Comparison of ENCODE assay signal across 7 mouse cellular contexts in the genomic region with DNA sequence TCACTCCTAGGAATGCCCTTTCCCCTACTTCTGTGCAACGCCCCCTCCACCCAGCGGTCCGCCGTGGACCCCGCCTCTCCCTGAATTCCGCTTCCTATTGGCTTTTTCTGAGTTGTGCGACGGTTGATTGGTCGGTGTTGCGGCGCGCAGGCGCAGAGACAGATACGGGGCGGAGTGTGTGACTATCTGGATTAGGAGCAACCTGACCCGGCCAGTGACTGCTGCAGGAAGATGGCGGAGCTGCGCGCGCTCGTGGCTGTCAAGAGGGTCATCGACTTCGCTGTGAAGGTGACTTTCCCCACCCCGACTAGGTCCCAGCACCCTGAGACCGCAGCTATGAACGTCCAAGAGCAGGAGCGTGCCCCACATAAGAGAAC. TPM values are rescaled to one million over a fixed set of nuclear protein-coding genes. Genes with fewer than 3 reads are reported as not detected.
A peak's percentile ranks its signal among the peaks of the same experiment; 100 is the strongest.
DNase-seq lines count a peak whose midpoint lies in the region; ATAC-seq lines count a peak whose summit lies in the region.

Gene Etfb (plus strand): TSS at position 167 of the 377 bp plus-strand sequence.
Gene Gm45233 (plus strand): TSS at position 212 of the 377 bp plus-strand sequence.

- ATAC-seq in intestine, embryonic 16.5 days, result peak; percentile 98
- ATAC-seq in midbrain, embryonic 11.5 days (ENCODE audit: low FRiP score), result peak; percentile 97

- H3K4me1 ChIP-seq in intestine, embryonic 16.5 days (ENCODE audit: control insufficient read depth, insufficient read depth, low read length), result peaks cover 18% of the 10 kb centered on the region
- H3K4me1 ChIP-seq in midbrain, embryonic 11.5 days (ENCODE audit: control insufficient read depth, insufficient read depth, low read length), result peaks cover 8% of the 10 kb centered on the region

- H3K36me3 ChIP-seq in intestine, embryonic 16.5 days (ENCODE audit: control insufficient read depth, insufficient read depth, low read length), result no peaks in the 10 kb centered on the region
- H3K36me3 ChIP-seq in midbrain, embryonic 11.5 days (ENCODE audit: control insufficient read depth, insufficient read depth, low read length), result no peaks in the 10 kb centered on the region

- DNase-seq in adrenal gland, adult 8-10 months, result peak; percentile 97
- peak; percentile 92 for DNase-seq in embryo, embryonic 9.5 days (ENCODE audit: extremely low spot score)
- peak; percentile 82 to 92 for DNase-seq in gastrocnemius, postnatal 4 days (ENCODE audit: low spot score in 2 of 2)
- peak; percentile 92 to 94 for DNase-seq in left cerebral cortex, postnatal 36 days (ENCODE audit: low spot score in 2 of 2)
- DNase-seq in midbrain, embryonic 11.5 days (ENCODE audit: low spot score, missing footprints), result no peak
- peak; percentile 98 for DNase-seq in skeletal muscle tissue, adult 2 months (ENCODE audit: low read depth, low spot score)

- H3K9ac ChIP-seq in intestine, embryonic 16.5 days (ENCODE audit: low read depth, low read length), result peak within 1 kb of the TSS; percentile 78
- peak within 1 kb of the TSS; percentile 53 for H3K9ac ChIP-seq in midbrain, embryonic 11.5 days (ENCODE audit: low read length)

- H3K4me2 ChIP-seq in intestine, embryonic 16.5 days (ENCODE audit: low read depth, low read length), result peak within 1 kb of the TSS; percentile 88
- H3K4me2 ChIP-seq in midbrain, embryonic 11.5 days, result peak within 1 kb of the TSS; percentile 82

- no peaks in the 10 kb centered on the region for H3K27me3 ChIP-seq in intestine, embryonic 16.5 days (replicated peaks; ENCODE audit: control insufficient read depth, insufficient read depth, low read length)
- no peaks in the 10 kb centered on the region for H3K27me3 ChIP-seq in midbrain, embryonic 11.5 days (ENCODE audit: control insufficient read depth, insufficient read depth, low read length)

- peak within 1 kb of the TSS; percentile 65 for H3K4me3 ChIP-seq in intestine, embryonic 16.5 days (ENCODE audit: low read length)
- peak within 1 kb of the TSS; percentile 55 for H3K4me3 ChIP-seq in midbrain, embryonic 11.5 days (ENCODE audit: low read depth, low read length)

- H3K27ac ChIP-seq in intestine, embryonic 16.5 days (ENCODE audit: low read length), result peak within 1 kb of the TSS; percentile 100
- peak within 1 kb of the TSS; percentile 62; the same call in 1 of the 2 replicates for H3K27ac ChIP-seq in midbrain, embryonic 11.5 days (ENCODE audit: low read depth, low read length)

- WGBS in intestine, embryonic 16.5 days, result 0% methylated on average over 27 of the region's 27 CpGs
- under 1% methylated on average over 27 of the region's 27 CpGs for WGBS in midbrain, embryonic 11.5 days

- no peaks in the 10 kb centered on the region for H3K9me3 ChIP-seq in intestine, embryonic 16.5 days (ENCODE audit: control insufficient read depth, low read length)
- H3K9me3 ChIP-seq in midbrain, embryonic 11.5 days (ENCODE audit: control insufficient read depth, low read length), result no peaks in the 10 kb centered on the region

- intact Hi-C loops in left cerebral cortex, postnatal 36 days (cut with DNase I), result no loop called here

RNA-seq across cellular contexts. Expression of gene Etfb, which starts in this region (rescaled TPM):
- total RNA-seq in adrenal gland, adult 8-10 months (2022), result 100 to 1,000 TPM; 286 to 399 (median 360) TPM
- total RNA-seq in gastrocnemius, postnatal 4 days (2021), result 100 to 1,000 TPM; 408 to 443 TPM
- 551 and 568 TPM in 2 replicates for polyA plus RNA-seq in intestine, embryonic 16.5 days (2015; fragmentation: Nextera tagmentation; extraction: Ambion mirVana)
- total RNA-seq in left cerebral cortex, postnatal 36 days (2021), result 10 to 100 TPM; 50.8 to 60.6 TPM
- 187 and 202 TPM in 2 replicates for polyA plus RNA-seq in midbrain, embryonic 11.5 days (2014; fragmentation: Nextera tagmentation; extraction: Ambion mirVana)

RNA-seq across cellular contexts. Expression of gene Gm45233, which starts in this region (rescaled TPM):
- 1 to 10 TPM in 1 of 4 experiments, under 1 TPM in 2, not detected in 1; 0.35 to 3.3 (median 0.80) TPM for total RNA-seq in adrenal gland, adult 8-10 months (2022)
- 1 to 10 TPM; 1.2 to 1.4 TPM for total RNA-seq in gastrocnemius, postnatal 4 days (2021)
- polyA plus RNA-seq in intestine, embryonic 16.5 days (2015; fragmentation: Nextera tagmentation; extraction: Ambion mirVana), result 0.20 and 0.32 TPM in 2 replicates
- total RNA-seq in left cerebral cortex, postnatal 36 days (2021), result 1 to 10 TPM in 1 of 2 experiments, not detected in 1; 1.7 TPM
- polyA plus RNA-seq in midbrain, embryonic 11.5 days (2014; fragmentation: Nextera tagmentation; extraction: Ambion mirVana), result 0.46 TPM in 1 of 2 replicates, not detected in the other

Comparison
In these comparisons a context has a peak if more than half of its experiments do, and no peak if none do; other contexts are left out.
1. RNA of gene Etfb (total RNA-seq): 408 to 443 TPM in gastrocnemius, postnatal 4 days and 286 to 399 TPM in adrenal gland, adult 8-10 months; 50.8 to 60.6 TPM in left cerebral cortex, postnatal 36 days; every median in the first group is over 4 times any median in the second.